ENCODE assay signal across 29 mouse cellular contexts in genomic region chr2:128680661-128681060, GRCm38 (mm10). TPM values are rescaled to one million over a fixed set of nuclear protein-coding genes. Genes with fewer than 3 reads are reported as not detected.
DNase-seq lines count a peak whose midpoint lies in the region; ATAC-seq and TF ChIP-seq lines count a peak whose summit lies in the region.
"Had no signal": no experiment of that assay in that cellular context is flagged by ENCODE, and none has a peak within 500 bp of the region (broad histone marks: within the 10 kb centered on the region; RNA-seq: fewer than 3 reads in every experiment).

No protein-coding gene starts in this region.

- H3K4me1 ChIP-seq in intestine, embryonic 16.5 days (ENCODE audit: control insufficient read depth, insufficient read depth, low read length) = peaks cover 3% of the 10 kb centered on the region
- H3K4me1 ChIP-seq in intestine, postnatal 0 days (replicated peaks; ENCODE audit: control insufficient read depth, insufficient read depth, low read length) = no peaks in the 10 kb centered on the region
- no peaks in the 10 kb centered on the region for H3K4me1 ChIP-seq in lung, postnatal 0 days (ENCODE audit: insufficient read depth, low read depth, low read length)

- no peaks in the 10 kb centered on the region for H3K9me3 ChIP-seq in intestine, embryonic 16.5 days (ENCODE audit: control insufficient read depth, low read length)
- H3K9me3 ChIP-seq in intestine, postnatal 0 days (ENCODE audit: control insufficient read depth) = no peaks in the 10 kb centered on the region
- no peaks in the 10 kb centered on the region for H3K9me3 ChIP-seq in lung, postnatal 0 days (ENCODE audit: low read length)
- H3K9me3 ChIP-seq: forebrain, embryonic 13.5 days; hindbrain, embryonic 10.5 days; hindbrain, embryonic 15.5 days; limb, embryonic 12.5 days; liver, embryonic 12.5 days; midbrain, embryonic 12.5 days; neural tube, embryonic 13.5 days had no signal

- TF ChIP-seq CTCF in intestine, postnatal 0 days (IDR thresholded peaks at IDR 0.05; ENCODE audit: low read depth) = no peak
- TF ChIP-seq CTCF in lung, postnatal 0 days (IDR thresholded peaks at IDR 0.05) = no peak
- no peak for TF ChIP-seq CTCF in gastrocnemius, adult 2 months (IDR thresholded peaks at IDR 0.05)

- no peak overlapping the region for H3K27ac ChIP-seq in intestine, embryonic 16.5 days (ENCODE audit: low read length)
- H3K27ac ChIP-seq in intestine, postnatal 0 days (ENCODE audit: low read depth, low read length) = no peak overlapping the region
- H3K27ac ChIP-seq in lung, postnatal 0 days (ENCODE audit: low read length) = no peak overlapping the region
- H3K27ac ChIP-seq in gastrocnemius, adult 2 months = no peak overlapping the region
- H3K27ac ChIP-seq: forebrain, embryonic 13.5 days; hindbrain, embryonic 10.5 days; hindbrain, embryonic 15.5 days; kidney, postnatal 0 days; limb, embryonic 12.5 days; liver, embryonic 12.5 days; midbrain, embryonic 12.5 days; neural tube, embryonic 13.5 days; stomach, postnatal 0 days had no signal

- peak; percentile 25; the same call in 1 of the 2 replicates for TF ChIP-seq EP300 in lung, postnatal 0 days (IDR thresholded peaks at IDR 0.05)

- H3K9ac ChIP-seq in intestine, embryonic 16.5 days (ENCODE audit: low read depth, low read length) = no peak overlapping the region
- no peak overlapping the region for H3K9ac ChIP-seq in intestine, postnatal 0 days (ENCODE audit: low read depth, low read length)
- no peak overlapping the region for H3K9ac ChIP-seq in lung, postnatal 0 days (replicated peaks; ENCODE audit: low read depth)
- H3K9ac ChIP-seq: forebrain, embryonic 13.5 days; hindbrain, embryonic 15.5 days; limb, embryonic 12.5 days; liver, embryonic 12.5 days; liver, postnatal 0 days; midbrain, embryonic 12.5 days; neural tube, embryonic 13.5 days had no signal

- DNase-seq in lung, postnatal 0 days (ENCODE audit: low spot score) = peak; percentile 67
- peak; percentile 44 to 55 for DNase-seq in lung, postnatal 4 days
- DNase-seq in frontal cortex, postnatal 25 days (ENCODE audit: low spot score in 2 of 2) = no peak
- no peak for DNase-seq in gastrocnemius, adult 2 months
- no peak for DNase-seq in liver
- DNase-seq: adrenal gland, adult 8-10 months; cerebellum, adult 11 months; cerebellum, adult 9-10 months; cerebellum, postnatal 36 days; heart, postnatal 10 days; kidney, adult 2 months; layer of hippocampus, adult 9-11 months; liver, postnatal 0 days; right cerebral cortex, postnatal 4 days had no signal

- 44% methylated on average over 4 of the region's 4 CpGs for WGBS in intestine, embryonic 16.5 days
- 59% methylated on average over 4 of the region's 4 CpGs for WGBS in intestine, postnatal 0 days
- 29% methylated on average over 4 of the region's 4 CpGs for WGBS in lung, postnatal 0 days

- intact Hi-C loops in gastrocnemius, adult 2 months (cut with DNase I) = loop anchor here (10.0 kb wide), 1 partner anchor 264 kb away; the partner anchor contains the start of gene Zc3h8

- H3K27me3 ChIP-seq in intestine, embryonic 16.5 days (replicated peaks; ENCODE audit: control insufficient read depth, insufficient read depth, low read length) = no peaks in the 10 kb centered on the region
- H3K27me3 ChIP-seq in intestine, postnatal 0 days (replicated peaks; ENCODE audit: control insufficient read depth, insufficient read depth, low read length) = no peaks in the 10 kb centered on the region
- H3K27me3 ChIP-seq in lung, postnatal 0 days (replicated peaks; ENCODE audit: insufficient read depth, low read length) = no peaks in the 10 kb centered on the region
- H3K27me3 ChIP-seq: CH12.LX; forebrain, embryonic 13.5 days; hindbrain, embryonic 15.5 days; limb, embryonic 12.5 days; liver, embryonic 12.5 days; midbrain, embryonic 12.5 days; neural tube, embryonic 13.5 days had no signal

- H3K4me3 ChIP-seq in intestine, embryonic 16.5 days (ENCODE audit: low read length) = no peak overlapping the region
- H3K4me3 ChIP-seq in intestine, postnatal 0 days (ENCODE audit: low read depth, low read length) = no peak overlapping the region
- H3K4me3 ChIP-seq in lung, postnatal 0 days (ENCODE audit: low read depth, low read length) = no peak overlapping the region
- H3K4me3 ChIP-seq in gastrocnemius, adult 2 months = no peak overlapping the region
- H3K4me3 ChIP-seq: forebrain, embryonic 13.5 days; hindbrain, embryonic 10.5 days; hindbrain, embryonic 15.5 days; limb, embryonic 12.5 days; liver, embryonic 12.5 days; midbrain, embryonic 12.5 days; myocyte; neural tube, embryonic 13.5 days had no signal

- H3K36me3 ChIP-seq in intestine, embryonic 16.5 days (ENCODE audit: control insufficient read depth, insufficient read depth, low read length) = peaks cover 14% of the 10 kb centered on the region
- H3K36me3 ChIP-seq in intestine, postnatal 0 days (ENCODE audit: control insufficient read depth, insufficient read depth) = peaks cover 45% of the 10 kb centered on the region
- H3K36me3 ChIP-seq in lung, postnatal 0 days (ENCODE audit: insufficient read depth, low read length) = peaks cover 20% of the 10 kb centered on the region

- ATAC-seq in intestine, embryonic 16.5 days = peak; percentile 73; the same call in 1 of the 2 replicates
- no peak for ATAC-seq in intestine, postnatal 0 days
- ATAC-seq in hematopoietic stem cell, adult 5-6 weeks (replicated peaks in 1 of 2; ENCODE audit: insufficient read depth in 1 of 2, low FRiP score in 2 of 2, low TSS enrichment in 1 of 2, low read depth in 1 of 2, poor library complexity in 2 of 2, severe bottlenecking in 2 of 2) = peak; percentile 12 to 25; a peak in 1 of 4 replicates
- ATAC-seq in lung, postnatal 0 days = peak; percentile 91
- ATAC-seq: forebrain, embryonic 13.5 days; inflammation-experienced regulatory T-cells, adult 6 months; liver, embryonic 12.5 days; liver, postnatal 0 days had no signal

- H3K4me2 ChIP-seq in intestine, embryonic 16.5 days (ENCODE audit: low read depth, low read length) = no peak overlapping the region
- no peak overlapping the region for H3K4me2 ChIP-seq in intestine, postnatal 0 days (replicated peaks; ENCODE audit: low read depth)
- H3K4me2 ChIP-seq in lung, postnatal 0 days (replicated peaks; ENCODE audit: low read depth, low read length) = no peak overlapping the region
- H3K4me2 ChIP-seq: forebrain, embryonic 13.5 days; hindbrain, embryonic 15.5 days; limb, embryonic 12.5 days; liver, embryonic 12.5 days; midbrain, embryonic 12.5 days; neural tube, embryonic 13.5 days had no signal

RNA-seq across cellular contexts. Expression of gene Anapc1, which starts 6.5 kb away (rescaled TPM):
- polyA plus RNA-seq in intestine, embryonic 16.5 days (2015; fragmentation: Nextera tagmentation; extraction: Ambion mirVana) = 39.8 and 41.7 TPM in 2 replicates
- polyA plus RNA-seq in intestine, postnatal 0 days (2015; fragmentation: Nextera tagmentation; extraction: Ambion mirVana) = 14.0 and 15.6 TPM in 2 replicates
- total RNA-seq in hematopoietic stem cell, adult 5-6 weeks (2017) = 113 and 123 TPM in 2 replicates
- polyA plus RNA-seq in lung, postnatal 0 days (2015; fragmentation: Nextera tagmentation; extraction: Ambion mirVana) = 15.9 and 20.4 TPM in 2 replicates
- total RNA-seq in gastrocnemius, adult 2 months (2021) = 10 to 100 TPM; 35.5 to 38.0 TPM

RNA-seq across cellular contexts. Expression of gene Mertk, which starts 18.1 kb away (rescaled TPM):
- polyA plus RNA-seq in intestine, embryonic 16.5 days (2015; fragmentation: Nextera tagmentation; extraction: Ambion mirVana) = 13.5 and 15.0 TPM in 2 replicates
- polyA plus RNA-seq in intestine, postnatal 0 days (2015; fragmentation: Nextera tagmentation; extraction: Ambion mirVana) = 16.2 and 16.8 TPM in 2 replicates
- total RNA-seq in hematopoietic stem cell, adult 5-6 weeks (2017) = 0.31 and 0.69 TPM in 2 replicates
- 8.3 and 10.4 TPM in 2 replicates for polyA plus RNA-seq in lung, postnatal 0 days (2015; fragmentation: Nextera tagmentation; extraction: Ambion mirVana)
- 1 to 10 TPM; 1.6 to 3.5 TPM for total RNA-seq in gastrocnemius, adult 2 months (2021)

Comparison
In these comparisons a context has a peak if more than half of its experiments do, and no peak if none do; other contexts are left out.
1. DNase-seq: peak in lung, postnatal 0 days (single experiment) and lung, postnatal 4 days (2 of 2); none in frontal cortex, postnatal 25 days (0 of 2), gastrocnemius, adult 2 months (single experiment) and liver (single experiment).